Mouse (Mus musculus) lung, embryonic 14.5 days (tissue): ENCODE measurements around the gene Sh3glb1. TPM values are rescaled to one million over a fixed set of nuclear protein-coding genes. Genes with fewer than 3 reads are reported as not detected.

Experiments used
- ATAC-seq: fragments of 200-750 bp; cut with Nextera tagmentation; 2 replicates; pipeline ENCODE4 v1.8.0; 2017; ENCODE audit warnings: mild to moderate bottlenecking, moderate TSS enrichment, moderate library complexity; ENCODE audit not compliant: insufficient read depth
- DNase-seq: peaks from one replicate; pipeline ENCODE4 v3.0.0-alpha.2; 2015
- H3K27ac ChIP-seq: fragments of 300-500 bp; sonication (generic); 2 replicates; pipeline ENCODE4 v1.5.1; 2014; ENCODE audit warnings: low read depth, mild to moderate bottlenecking, moderate library complexity
- H3K27me3 ChIP-seq: fragments of 300-500 bp; sonication (generic); 2 replicates; pipeline ENCODE4 v1.6.1; 2014; ENCODE audit warnings: low read length, control low read depth; ENCODE audit not compliant: insufficient read depth
- H3K36me3 ChIP-seq: fragments of 300-500 bp; sonication (generic); 2 replicates; pipeline ENCODE4 v1.6.1; 2014; ENCODE audit warnings: control low read depth; ENCODE audit not compliant: insufficient read depth
- H3K4me1 ChIP-seq: fragments of 300-500 bp; sonication (generic); 2 replicates; pipeline ENCODE4 v1.6.1; 2014; ENCODE audit warnings: antibody characterized with exemption, control low read depth; ENCODE audit not compliant: insufficient read depth
- H3K4me2 ChIP-seq: fragments of 300-500 bp; sonication (generic); 2 replicates; pipeline ENCODE4 v1.6.1; 2014; ENCODE audit warnings: mild to moderate bottlenecking
- H3K4me3 ChIP-seq: fragments of 300-500 bp; sonication (generic); 2 replicates; pipeline ENCODE4 v1.5.1; 2014; ENCODE audit warnings: low read depth, low read length
- H3K9ac ChIP-seq: fragments of 300-500 bp; sonication (generic); 2 replicates; pipeline ENCODE4 v1.6.1; 2014
- H3K9me3 ChIP-seq: fragments of 300-500 bp; sonication (generic); 2 replicates; pipeline ENCODE4 v1.6.1; 2016; ENCODE audit warnings: low read depth, low read length, control low read depth
- CTCF ChIP-seq: IDR thresholded peaks from 2 replicates; pipeline ENCODE4 v1.5.1; 2016; ENCODE audit warnings: antibody characterized with exemption, low read depth
- WGBS: fragments of 180-500 bp; shearing (Covaris S2); extraction: QIAGEN DNeasy Blood & Tissue Kit; methylation state at CpG from one replicate; pipeline ENCODE4 v1.1.7; 2014; 5-methylcytosine and 5-hydroxymethylcytosine counted together
- polyA plus RNA-seq: library from polyadenylated mRNA; unstranded; fragments of >200 nt; fragmentation: Nextera tagmentation; extraction: Ambion mirVana; gene quantifications from 2 replicates; pipeline ENCODE4 v1.2.1, GENCODE M21; 2014

Gene Sh3glb1
- polyA plus RNA-seq, 1 experiment from 2014 or later, result 104 TPM

GRCm38 (mm10) chr3:144669457-144669864 is 50.7 kb downstream of the Sh3glb1 start:
- H3K9me3 ChIP-seq, result no peaks in the 10 kb centered on the region
- ATAC-seq (no peak), DNase-seq (no peak)
- H3K4me2 ChIP-seq, result no peak overlapping the region
- no peaks in the 10 kb centered on the region for H3K27me3 ChIP-seq
- H3K9ac ChIP-seq, result no peak overlapping the region
- H3K27ac ChIP-seq, result no peak overlapping the region; the same call in 1 of the 2 replicates
- H3K36me3 ChIP-seq, result no peaks in the 10 kb centered on the region
- H3K4me3 ChIP-seq, result no peak overlapping the region
- TF ChIP-seq CTCF, result no peak
- no peaks in the 10 kb centered on the region for H3K4me1 ChIP-seq
- 75% methylated on average over 11 of the region's 11 CpGs for WGBS

DNA sequence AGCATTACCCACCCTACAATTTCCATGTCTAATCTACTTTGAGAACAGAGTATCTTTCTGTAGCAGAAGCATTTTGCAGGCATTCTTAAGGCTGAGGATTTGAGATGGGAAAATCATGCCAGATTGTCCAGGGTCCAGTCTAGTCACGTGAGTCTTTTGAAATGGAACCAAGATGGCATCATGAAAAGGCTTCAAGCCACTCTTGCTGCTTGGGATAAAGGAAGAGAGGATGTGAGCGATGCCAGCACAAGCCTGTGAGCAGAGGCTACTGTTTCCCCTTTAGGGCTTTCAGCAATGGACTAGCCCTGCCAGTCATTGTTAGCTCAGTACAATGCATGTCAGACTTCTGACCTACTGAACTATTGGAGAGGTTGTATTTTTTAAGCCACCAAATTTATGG is 51.2 kb downstream of the Sh3glb1 start:
- H3K27ac ChIP-seq, result no peak overlapping the region
- DNase-seq (no peak), ATAC-seq (no peak)
- no peaks in the 10 kb centered on the region for H3K4me1 ChIP-seq
- H3K36me3 ChIP-seq, result no peaks in the 10 kb centered on the region
- 87% methylated on average over 2 of the region's 2 CpGs for WGBS
- no peak overlapping the region for H3K9ac ChIP-seq
- H3K9me3 ChIP-seq, result no peaks in the 10 kb centered on the region
- no peak overlapping the region for H3K4me2 ChIP-seq
- no peak for TF ChIP-seq CTCF
- no peaks in the 10 kb centered on the region for H3K27me3 ChIP-seq
- no peak overlapping the region for H3K4me3 ChIP-seq

- H3K9me3 ChIP-seq, result no peaks in the 10 kb centered on the region
- no peaks in the 10 kb centered on the region for H3K4me1 ChIP-seq
- no peak overlapping the region for H3K27ac ChIP-seq
- H3K27me3 ChIP-seq, result no peaks in the 10 kb centered on the region
- no peak overlapping the region for H3K9ac ChIP-seq
- no peaks in the 10 kb centered on the region for H3K36me3 ChIP-seq
- H3K4me3 ChIP-seq, result no peak overlapping the region
- DNase-seq (no peak), ATAC-seq (no peak)
- no peak overlapping the region for H3K4me2 ChIP-seq
- TF ChIP-seq CTCF, result no peak
- 82% methylated on average over 9 of the region's 9 CpGs for WGBS
Measured at GRCm38 (mm10) chr3:144668039-144668438, 52.1 kb downstream of the Sh3glb1 start.

- H3K27me3 ChIP-seq, result no peaks in the 10 kb centered on the region
- ATAC-seq, result peak; percentile 56; the same call in 1 of the 2 replicates
- H3K9me3 ChIP-seq, result no peaks in the 10 kb centered on the region
- no peak overlapping the region for H3K9ac ChIP-seq
- 21% methylated on average over 22 of the region's 22 CpGs for WGBS
- peak; percentile 43 for DNase-seq
- no peak for TF ChIP-seq CTCF
- peak overlapping the region; percentile 23; the same call in 1 of the 2 replicates for H3K4me2 ChIP-seq
- no peaks in the 10 kb centered on the region for H3K36me3 ChIP-seq
- no peak overlapping the region for H3K4me3 ChIP-seq
- no peaks in the 10 kb centered on the region for H3K4me1 ChIP-seq
- H3K27ac ChIP-seq, result no peak overlapping the region
Measured at GRCm38 (mm10) chr3:144664363-144665299, 55.5 kb downstream of the Sh3glb1 start.

DNA sequence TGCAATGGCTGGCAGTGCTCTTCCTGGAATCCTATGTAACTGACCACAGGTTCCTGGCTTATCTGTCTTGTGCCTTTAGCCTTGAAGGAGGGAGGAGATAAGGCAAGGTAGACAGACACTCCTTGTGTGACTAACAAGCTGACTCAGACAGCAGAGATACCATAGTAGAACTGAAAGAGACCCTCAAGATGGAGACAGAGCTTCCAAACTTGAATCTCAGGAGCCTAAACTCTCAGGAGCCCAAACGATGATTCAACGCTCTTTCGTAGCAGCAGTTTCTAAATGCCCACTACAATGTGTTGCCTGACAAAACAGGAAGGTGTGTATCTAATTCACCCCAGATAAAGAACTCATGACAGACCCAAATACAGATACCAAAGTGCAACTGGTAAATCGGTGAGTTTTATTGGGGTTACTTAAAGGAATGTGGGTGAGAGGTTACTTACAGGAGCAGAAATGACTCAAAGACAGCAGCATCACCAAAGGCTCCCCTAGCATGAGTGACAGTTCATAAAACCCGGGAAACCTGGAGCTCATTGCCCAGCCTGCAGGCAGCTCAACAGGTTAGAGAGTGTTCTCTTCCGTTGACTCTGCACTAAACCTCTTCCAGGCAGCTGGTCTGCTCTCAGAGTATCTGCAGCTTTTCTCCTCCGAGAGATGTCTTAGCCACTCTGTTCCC is 56.6 kb downstream of the Sh3glb1 start:
- H3K27ac ChIP-seq, result no peak overlapping the region
- no peak overlapping the region for H3K4me3 ChIP-seq
- no peaks in the 10 kb centered on the region for H3K4me1 ChIP-seq
- no peaks in the 10 kb centered on the region for H3K27me3 ChIP-seq
- ATAC-seq (no peak), DNase-seq (no peak)
- H3K36me3 ChIP-seq, result no peaks in the 10 kb centered on the region
- H3K4me2 ChIP-seq, result no peak overlapping the region
- 93% methylated on average over 7 of the region's 7 CpGs for WGBS
- TF ChIP-seq CTCF, result no peak
- H3K9me3 ChIP-seq, result no peaks in the 10 kb centered on the region
- no peak overlapping the region for H3K9ac ChIP-seq

DNA sequence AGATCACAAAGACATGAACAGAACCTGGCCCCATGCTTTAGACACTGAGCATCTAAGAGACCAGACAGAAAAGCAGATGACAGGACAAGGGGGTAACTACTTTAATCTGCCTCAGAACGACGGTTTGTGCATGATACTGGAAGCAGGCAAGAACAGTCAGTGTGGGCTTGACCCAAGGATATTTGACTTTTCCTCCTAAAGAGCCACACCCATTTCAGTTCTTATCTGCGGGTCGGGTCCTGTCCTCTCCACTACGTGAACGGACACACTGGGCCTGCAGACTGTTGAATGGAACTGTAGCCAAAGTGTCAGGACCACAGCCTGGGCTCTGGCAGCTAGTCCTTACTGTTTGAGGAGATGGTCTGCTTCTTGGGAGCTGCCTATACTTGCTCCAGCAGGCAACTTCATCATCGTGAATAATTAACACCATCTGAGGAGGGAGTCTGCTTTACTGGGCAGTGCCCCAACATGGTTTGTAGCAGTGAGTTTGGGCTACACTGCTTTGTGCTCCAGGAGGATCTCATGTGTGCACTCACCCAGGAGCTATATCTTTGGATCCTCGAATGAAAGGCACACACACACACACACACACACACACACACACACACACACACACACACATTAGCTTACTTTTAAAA is 57.8 kb downstream of the Sh3glb1 start:
- WGBS, result 66% methylated on average over 8 of the region's 8 CpGs
- H3K4me1 ChIP-seq, result no peaks in the 10 kb centered on the region
- DNase-seq, result no peak
- no peaks in the 10 kb centered on the region for H3K27me3 ChIP-seq
- no peaks in the 10 kb centered on the region for H3K9me3 ChIP-seq
- H3K27ac ChIP-seq, result no peak overlapping the region
- H3K4me3 ChIP-seq, result no peak overlapping the region
- H3K36me3 ChIP-seq, result no peaks in the 10 kb centered on the region
- no peak overlapping the region for H3K9ac ChIP-seq
- no peak for TF ChIP-seq CTCF
- H3K4me2 ChIP-seq, result no peak overlapping the region
- ATAC-seq, result no peak

GRCm38 (mm10) chr3:144661439-144661838 is 58.7 kb downstream of the Sh3glb1 start:
- TF ChIP-seq CTCF, result no peak
- H3K27me3 ChIP-seq, result no peaks in the 10 kb centered on the region
- no peaks in the 10 kb centered on the region for H3K4me1 ChIP-seq
- no peak overlapping the region for H3K4me2 ChIP-seq
- no peak overlapping the region for H3K4me3 ChIP-seq
- WGBS, result 85% methylated on average over 3 of the region's 3 CpGs
- no peaks in the 10 kb centered on the region for H3K36me3 ChIP-seq
- no peak for DNase-seq
- H3K9ac ChIP-seq, result no peak overlapping the region
- H3K9me3 ChIP-seq, result no peaks in the 10 kb centered on the region
- no peak for ATAC-seq
- no peak overlapping the region for H3K27ac ChIP-seq
